Mouse (Mus musculus) layer of hippocampus, postnatal 10 days (tissue): ENCODE results near the gene Fndc9. TPM values are rescaled to one million over a fixed set of nuclear protein-coding genes. Genes with fewer than 3 reads are reported as not detected.
A peak's percentile ranks its signal among the peaks of the same experiment; 100 is the strongest.

Experiments used
- DNase-seq, 2 experiments: peaks; one replicate each; pipeline ENCODE4 v3.0.0; 2021; ENCODE audit warnings: low spot score in 2 of 2
- total RNA-seq, 2 experiments: library from RNA; stranded (reverse); gene quantifications; 2 replicates each; pipeline ENCODE4 v1.2.3; 2021

Gene Fndc9
- total RNA-seq, 2 experiments from 2014 or later, result 6.2 to 7.5 TPM

DNA sequence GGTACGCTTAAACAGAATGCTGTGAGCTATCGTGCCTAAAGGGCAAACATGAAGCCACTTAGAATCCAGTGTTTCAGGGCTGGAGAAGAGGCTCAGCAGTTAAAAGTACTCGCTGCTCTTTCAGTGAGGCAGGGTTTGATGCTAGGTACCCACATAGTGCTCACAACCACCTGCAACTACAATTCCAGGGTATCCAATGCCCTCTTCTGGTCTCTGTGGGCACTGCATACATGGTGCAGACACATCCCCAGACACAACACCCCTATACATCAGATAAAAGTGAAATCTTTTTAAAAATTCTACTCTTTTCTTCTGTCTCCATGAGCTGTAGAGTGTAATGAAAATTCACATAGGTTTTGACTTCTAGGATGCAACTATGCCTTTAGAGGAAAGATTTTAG is 38.6 kb downstream of the Fndc9 start:
- DNase-seq, result no peak

DNA sequence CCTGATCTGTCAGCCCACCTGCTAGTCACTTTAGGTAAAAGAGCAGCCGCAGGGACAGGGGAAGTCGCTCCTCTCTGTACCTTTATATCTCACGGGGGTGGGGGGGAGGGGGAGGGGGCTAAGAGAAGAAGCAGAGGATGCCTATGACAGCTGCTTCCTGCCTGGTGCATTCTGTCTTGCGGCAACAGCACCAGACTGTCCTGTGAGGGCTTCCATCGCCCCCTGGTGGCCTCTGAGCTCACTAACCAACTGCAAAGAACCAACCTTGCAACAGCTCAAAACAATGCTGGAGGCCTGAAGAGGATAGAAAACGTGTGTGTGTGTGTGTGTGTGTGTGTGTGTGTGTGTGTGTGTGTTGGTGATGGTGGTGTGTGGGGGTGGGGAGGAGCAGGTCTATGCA is 40.0 kb downstream of the Fndc9 start:
- DNase-seq, result peak; percentile 79 to 85

DNA sequence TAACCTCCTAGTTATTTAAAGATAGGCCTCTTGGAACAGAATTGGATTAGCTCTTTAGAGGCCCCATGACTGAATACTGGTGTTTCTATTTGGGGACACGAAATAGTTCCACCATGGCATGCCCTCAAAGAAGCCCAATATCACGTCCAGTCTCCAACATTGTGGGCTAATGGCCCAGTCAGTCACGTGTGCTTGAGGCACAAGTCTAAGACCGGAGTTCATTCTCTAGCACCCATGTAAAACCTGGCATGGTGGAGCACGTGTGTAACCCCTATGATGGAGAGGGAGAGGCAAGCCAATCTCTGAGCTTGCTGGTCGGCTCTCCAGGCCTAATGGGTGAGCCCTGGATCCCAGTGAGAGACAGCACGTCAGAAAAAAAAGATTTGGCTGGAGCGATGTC is 40.8 kb downstream of the Fndc9 start:
- no peak for DNase-seq

DNA sequence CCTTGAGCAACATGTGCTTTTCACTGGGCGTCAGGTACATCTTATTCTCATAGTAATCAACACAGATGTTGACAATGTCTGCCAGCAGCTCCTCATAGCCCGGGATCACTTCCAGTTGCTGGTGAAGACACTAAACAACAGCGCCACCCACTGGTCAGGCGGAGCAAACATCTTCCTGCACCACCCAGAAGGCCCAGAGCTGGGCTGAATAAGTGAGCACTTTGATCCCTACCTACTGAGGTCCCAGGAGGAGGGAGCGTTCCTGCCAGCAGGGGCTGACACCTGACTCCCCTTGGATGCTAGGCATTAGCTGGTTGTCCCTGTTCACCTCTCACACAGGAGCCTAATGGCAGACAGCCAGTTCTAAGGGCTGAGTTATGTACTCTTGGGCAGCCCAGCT is 41.4 kb downstream of the Fndc9 start:
- DNase-seq, result peak; percentile 41 to 53

DNA sequence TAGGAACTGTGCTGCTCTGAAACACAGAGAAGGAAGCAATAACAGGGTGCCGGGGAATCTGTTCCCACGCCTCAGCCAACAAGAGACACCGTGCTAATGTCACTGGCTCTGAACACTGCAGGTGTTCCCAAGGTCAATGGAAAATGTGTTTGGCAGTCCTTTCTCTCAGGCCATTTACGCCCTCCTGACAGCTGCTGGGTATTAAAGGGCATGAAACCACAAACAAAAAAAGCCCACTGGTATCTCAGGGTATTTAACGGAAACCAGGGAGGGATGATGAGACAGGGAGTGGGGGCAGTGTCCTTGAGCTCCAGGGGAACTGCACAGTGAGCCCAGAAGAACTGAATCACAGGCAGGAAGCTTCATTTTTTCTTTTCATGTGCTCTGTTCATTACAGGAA is 42.8 kb downstream of the Fndc9 start:
- no peak for DNase-seq

DNA sequence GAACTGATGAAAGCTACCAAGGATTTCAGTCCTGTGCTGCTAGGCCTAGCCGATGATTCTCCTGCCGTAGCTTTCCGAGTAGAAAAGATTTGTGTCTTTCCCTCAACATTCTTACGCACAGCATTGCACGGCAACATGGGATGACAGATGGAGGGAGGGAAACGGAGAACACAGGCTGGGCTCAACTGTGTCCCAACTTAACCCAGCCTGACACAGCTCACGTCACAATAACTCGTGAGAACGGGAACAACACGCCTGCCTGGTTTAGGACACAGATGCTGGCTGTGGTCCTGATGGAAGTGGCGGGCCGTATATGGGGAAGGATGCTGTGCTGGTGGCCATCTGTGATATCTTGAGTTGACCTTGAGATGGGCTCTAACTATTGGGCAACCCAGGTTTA is 43.4 kb downstream of the Fndc9 start:
- peak; percentile 32 to 41 for DNase-seq

DNA sequence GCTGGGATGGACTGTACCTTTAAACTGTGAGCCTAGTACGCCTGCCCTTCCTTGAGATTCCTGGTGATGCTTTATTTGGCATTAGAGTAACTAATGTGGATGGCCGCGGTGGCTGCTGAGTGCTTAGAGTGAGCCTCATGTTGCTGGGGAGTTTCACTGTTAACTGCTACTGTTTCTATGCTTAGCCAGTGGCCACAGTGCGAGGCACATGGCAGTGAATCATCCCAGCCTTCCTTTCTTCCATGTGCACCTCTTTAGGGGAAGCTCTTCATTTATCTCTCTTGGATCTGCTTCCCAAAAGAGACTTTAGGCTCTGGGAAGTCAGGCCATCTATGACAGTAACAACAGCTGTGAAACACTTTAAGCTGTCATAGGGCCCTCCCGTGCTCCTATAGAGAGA is 47.3 kb downstream of the Fndc9 start:
- DNase-seq, result no peak

DNA sequence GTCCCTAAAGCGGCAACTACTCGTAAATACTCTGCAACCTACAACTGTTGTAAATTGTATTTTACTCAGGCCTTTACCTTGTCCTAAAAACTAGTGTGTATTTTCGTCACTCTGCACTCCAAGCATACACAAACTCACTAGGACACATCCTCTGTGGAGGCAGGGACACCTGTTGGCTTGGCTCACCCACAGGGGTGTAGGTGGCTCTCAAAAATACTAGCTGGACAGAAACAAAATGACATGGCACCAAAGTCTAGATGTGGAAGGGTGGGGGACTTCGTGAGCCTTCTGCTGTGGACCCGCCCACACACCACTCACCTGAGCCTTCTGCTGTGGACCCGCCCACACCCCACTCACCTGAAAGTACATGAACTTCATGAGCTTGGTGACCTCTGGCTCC is 48.5 kb downstream of the Fndc9 start:
- no peak for DNase-seq

DNA sequence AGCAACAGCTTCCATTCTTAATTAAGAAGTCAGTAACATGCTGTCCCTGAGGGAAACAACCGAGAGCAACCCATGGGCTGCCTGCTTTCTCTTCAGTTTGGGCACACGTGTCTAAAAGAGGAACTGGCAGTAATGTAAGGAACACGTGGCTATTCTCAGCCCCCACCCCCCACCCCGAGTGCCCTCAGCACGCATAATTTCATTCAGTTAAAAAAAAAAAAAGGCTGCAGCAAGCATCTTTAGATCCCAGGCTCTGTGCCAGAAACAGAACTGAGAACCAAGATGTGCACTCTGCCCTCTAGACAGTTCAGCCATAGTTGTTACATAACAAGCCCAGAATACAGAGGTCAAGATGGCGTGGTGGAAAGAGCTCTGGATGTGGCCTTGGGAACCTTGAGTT is 51.5 kb downstream of the Fndc9 start:
- DNase-seq, result no peak

DNA sequence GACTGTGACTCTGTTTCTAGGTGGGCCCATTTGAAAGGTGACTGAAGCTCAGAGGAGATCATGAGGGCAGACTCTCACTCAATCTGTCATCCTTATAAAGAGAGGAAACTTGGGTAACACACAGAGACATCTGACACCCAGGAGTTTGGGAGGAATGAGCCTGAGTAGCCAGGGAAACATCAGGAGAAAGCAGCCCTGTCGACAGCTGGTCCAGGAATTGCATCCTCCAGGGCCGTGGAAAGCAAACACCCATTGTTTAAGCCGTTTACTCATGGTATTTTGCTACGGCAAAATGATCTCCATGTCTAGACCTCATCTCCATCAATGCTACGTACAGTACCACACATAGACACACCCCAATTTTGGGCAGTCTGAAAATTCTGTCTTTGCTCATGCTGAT is 52.8 kb downstream of the Fndc9 start:
- DNase-seq, result no peak

DNA sequence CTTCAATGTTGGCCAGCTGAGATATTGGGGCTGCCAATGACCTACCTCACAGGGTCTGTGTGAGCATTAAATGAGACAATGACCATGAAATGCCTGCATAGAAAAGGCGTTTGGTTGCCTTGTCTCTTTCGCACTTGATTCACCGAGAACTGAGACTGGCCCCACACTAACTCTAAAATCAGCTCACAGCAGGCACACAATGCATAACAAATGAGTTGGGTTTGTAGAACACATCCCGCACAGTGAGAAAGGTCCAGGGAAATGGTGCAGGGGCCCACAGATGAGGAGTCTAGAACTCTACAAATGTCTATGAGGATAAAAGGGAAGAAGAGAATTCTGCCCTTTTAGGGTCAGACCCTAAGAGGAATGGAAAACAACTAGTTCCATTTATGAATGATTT is 53.7 kb downstream of the Fndc9 start:
- no peak for DNase-seq

Other genes starting within 250 kb of the Fndc9 start
- 1 to 10 TPM; 3.6 to 3.7 TPM for gene Gm12166, start 183.2 kb upstream of the Fndc9 start, total RNA-seq
- 10 to 100 TPM; 34.4 to 36.0 TPM for gene Adam19, start 179.5 kb upstream of the Fndc9 start, total RNA-seq
- under 1 TPM; 0.58 to 0.59 TPM for gene Nipal4, start 69.0 kb upstream of the Fndc9 start, total RNA-seq
- 100 to 1,000 TPM; 263 to 287 TPM for gene Cyfip2, start 77.3 kb downstream of the Fndc9 start, total RNA-seq
- gene Itk, start 154.0 kb downstream of the Fndc9 start, total RNA-seq, result under 1 TPM; 0.31 to 0.48 TPM
- not detected for gene Fam71b, start 161.0 kb downstream of the Fndc9 start, total RNA-seq
- gene Med7, start 201.4 kb downstream of the Fndc9 start, total RNA-seq, result 10 to 100 TPM; 38.6 to 40.4 TPM
- gene Havcr2, start 219.4 kb downstream of the Fndc9 start, total RNA-seq, result 1 to 10 TPM in 1 of 2 experiments, under 1 TPM in 1; 0.75 to 1.4 TPM